Mouse (Mus musculus) thymus, postnatal 0 days (tissue): ENCODE measurements around the gene Pakap. TPM values are rescaled to one million over a fixed set of nuclear protein-coding genes. Genes with fewer than 3 reads are reported as not detected.

Source experiments
- polyA plus RNA-seq: library from polyadenylated mRNA; unstranded; fragments of >200 nt; fragmentation: Nextera tagmentation; extraction: Ambion mirVana; gene quantifications from 2 replicates; pipeline ENCODE4 v1.2.1, GENCODE M21; 2015

Pakap gene
- polyA plus RNA-seq, 1 experiment from 2014 or later = 10.0 TPM

Other genes with a start within 250 kb of the Pakap start
- gene Palm2, start 133.9 kb upstream of the Pakap start, polyA plus RNA-seq = 0.22 TPM in 2 replicates
- gene Akap2, start 149.5 kb downstream of the Pakap start, polyA plus RNA-seq = 37.6 and 41.5 TPM in 2 replicates